Mouse (Mus musculus) small intestine, adult 2 months (tissue): Measurements from ENCODE around the gene Srgap2. TPM values are rescaled to one million over a fixed set of nuclear protein-coding genes. Genes with fewer than 3 reads are reported as not detected.
"Not testable (repeated sequence)": the region's sequence is repeated elsewhere in the genome, so short reads cannot be mapped to it uniquely, and the experiment has no call there.

Source experiments
- H3K27ac ChIP-seq: fragments of 200-500 bp; 2 replicates; pipeline ENCODE4 v1.5.1; 2012; ENCODE audit warnings: low read depth, low read length, control low read depth, inconsistent platforms; ENCODE audit not compliant: insufficient read depth
- H3K27me3 ChIP-seq: fragments of 200-500 bp; 2 replicates; pipeline ENCODE4 v1.6.1; 2012; ENCODE audit warnings: mild to moderate bottlenecking, moderate library complexity, low read length, inconsistent platforms; ENCODE audit not compliant: control insufficient read depth, insufficient read depth
- H3K36me3 ChIP-seq: fragments of 200-500 bp; 2 replicates; pipeline ENCODE4 v1.6.1; 2012; ENCODE audit warnings: mild to moderate bottlenecking, low read length, control low read depth, inconsistent platforms; ENCODE audit not compliant: control insufficient read depth, insufficient read depth
- H3K4me1 ChIP-seq: fragments of 200-500 bp; 2 replicates; pipeline ENCODE4 v1.6.1; 2012; ENCODE audit warnings: low read length, inconsistent platforms, mixed read lengths; ENCODE audit not compliant: control insufficient read depth, insufficient read depth, insufficient read length
- H3K4me3 ChIP-seq: fragments of 200-500 bp; 2 replicates; pipeline ENCODE4 v1.5.1; 2012; ENCODE audit warnings: low read depth, mild to moderate bottlenecking, control low read depth, inconsistent platforms, low read length, moderate library complexity
- CTCF ChIP-seq: fragments of 200-500 bp; IDR thresholded peaks from 2 replicates; pipeline ENCODE4 v1.5.1; 2012; ENCODE audit warnings: low read depth, mild to moderate bottlenecking, control low read depth, inconsistent platforms, low read length, moderate library complexity, mixed read lengths; ENCODE audit not compliant: insufficient replicate concordance, insufficient read length; ENCODE audit errors: extremely low read depth
- POLR2A ChIP-seq: fragments of 200-500 bp; IDR thresholded peaks from 2 replicates; pipeline ENCODE4 v1.6.1; 2012; ENCODE audit warnings: low read depth, mild to moderate bottlenecking, control low read depth, inconsistent platforms, low read length, moderate library complexity
- WGBS: fragments of 180-500 bp; shearing (Covaris S2); methylation state at CpG from one replicate; pipeline ENCODE4 v1.1.7; 2018; 5-methylcytosine and 5-hydroxymethylcytosine counted together
- polyA plus RNA-seq: library from polyadenylated mRNA; depleted of rRNA; stranded (reverse); fragments of >200 nt; gene quantifications from 2 replicates; pipeline ENCODE4 v1.2.3, GENCODE M21; 2012

Gene Srgap2
- polyA plus RNA-seq, 1 experiment = 5.6 TPM

- Histone ChIP-seq H3K27ac (no peak overlapping the region), H3K27me3 (no peaks in the 10 kb centered on the region), H3K36me3 (peaks cover 3% of the 10 kb centered on the region; the same call in 1 of the 2 replicates), H3K4me1 (no peaks in the 10 kb centered on the region), H3K4me3 (no peak overlapping the region)
- WGBS = 73% methylated on average over 3 of the region's 3 CpGs
- TF ChIP-seq POLR2A (no peak), CTCF (no peak)
These were observed 191.5 kb downstream of the Srgap2 start for GRCm38 (mm10) chr1:131335604-131336003.

GRCm38 (mm10) chr1:131331180-131331579, 196.0 kb downstream of the Srgap2 start:
- H3K36me3 ChIP-seq = peaks cover 4% of the 10 kb centered on the region; the same call in 1 of the 2 replicates
- WGBS = 98% methylated on average over 1 of the region's 1 CpGs
- no peak overlapping the region for H3K4me3 ChIP-seq
- H3K27ac ChIP-seq = no peak overlapping the region
- no peak for TF ChIP-seq CTCF
- no peak for TF ChIP-seq POLR2A
- no peaks in the 10 kb centered on the region for H3K4me1 ChIP-seq
- H3K27me3 ChIP-seq = no peaks in the 10 kb centered on the region

- not testable (repeated sequence) for H3K36me3 ChIP-seq, H3K27ac ChIP-seq, H3K27me3 ChIP-seq, H3K4me1 ChIP-seq, H3K4me3 ChIP-seq
- WGBS = 100% methylated on average over 1 of the region's 1 CpGs
These were observed 198.1 kb downstream of the Srgap2 start for GRCm38 (mm10) chr1:131329093-131329492.

GRCm38 (mm10) chr1:131327167-131327566, 200.0 kb downstream of the Srgap2 start:
- 100% methylated on average over 1 of the region's 1 CpGs for WGBS

GRCm38 (mm10) chr1:131324816-131325463, 202.2 kb downstream of the Srgap2 start:
- peaks cover 4% of the 10 kb centered on the region; the same call in 1 of the 2 replicates for H3K36me3 ChIP-seq
- H3K27me3 ChIP-seq = no peaks in the 10 kb centered on the region
- H3K4me3 ChIP-seq = no peak overlapping the region
- no peaks in the 10 kb centered on the region for H3K4me1 ChIP-seq
- WGBS = 85% methylated on average over 3 of the region's 3 CpGs
- TF ChIP-seq CTCF (no peak), POLR2A (no peak)
- H3K27ac ChIP-seq = no peak overlapping the region

More at GRCm38 (mm10) chr1:131327167-131327566, 200.0 kb downstream of the Srgap2 start:
- H3K36me3 ChIP-seq = peaks cover 4% of the 10 kb centered on the region; the same call in 1 of the 2 replicates
- no peaks in the 10 kb centered on the region for H3K27me3 ChIP-seq
- H3K4me3 ChIP-seq = no peak overlapping the region
- no peaks in the 10 kb centered on the region for H3K4me1 ChIP-seq
- no peak for TF ChIP-seq POLR2A
- TF ChIP-seq CTCF = no peak
- H3K27ac ChIP-seq = no peak overlapping the region

- 72% methylated on average over 3 of the region's 3 CpGs for WGBS
- TF ChIP-seq CTCF (no peak), POLR2A (no peak)
- no peak overlapping the region for H3K27ac ChIP-seq
- H3K27me3 ChIP-seq = no peaks in the 10 kb centered on the region
- no peaks in the 10 kb centered on the region for H3K4me1 ChIP-seq
- no peak overlapping the region for H3K4me3 ChIP-seq
- peaks cover 13% of the 10 kb centered on the region for H3K36me3 ChIP-seq
These were observed 207.4 kb downstream of the Srgap2 start for GRCm38 (mm10) chr1:131319598-131320330.

GRCm38 (mm10) chr1:131318397-131318796, 208.8 kb downstream of the Srgap2 start:
- H3K27ac ChIP-seq = no peak overlapping the region
- H3K4me1 ChIP-seq = no peaks in the 10 kb centered on the region
- WGBS = 59% methylated on average over 2 of the region's 2 CpGs
- TF ChIP-seq POLR2A (no peak), CTCF (no peak)
- H3K27me3 ChIP-seq = no peaks in the 10 kb centered on the region
- H3K4me3 ChIP-seq = no peak overlapping the region
- H3K36me3 ChIP-seq = peaks cover 12% of the 10 kb centered on the region
